Mouse (Mus musculus) bone marrow, adult 2 months (tissue): ENCODE results near the gene Cacna1g.
A peak's percentile ranks its signal among the peaks of the same experiment; 100 is the strongest.

Source experiments
- CTCF ChIP-seq: fragments of 200-500 bp; IDR thresholded peaks from 2 replicates; pipeline ENCODE4 v1.5.1; 2011; ENCODE audit warnings: low read length, control low read depth; ENCODE audit not compliant: control insufficient read depth, insufficient read depth
- POLR2A ChIP-seq: fragments of 200-500 bp; IDR thresholded peaks from 2 replicates; pipeline ENCODE4 v1.6.1; 2011; ENCODE audit warnings: low read depth, mild to moderate bottlenecking, control low read depth, low read length, borderline replicate concordance; ENCODE audit not compliant: control insufficient read depth

DNA sequence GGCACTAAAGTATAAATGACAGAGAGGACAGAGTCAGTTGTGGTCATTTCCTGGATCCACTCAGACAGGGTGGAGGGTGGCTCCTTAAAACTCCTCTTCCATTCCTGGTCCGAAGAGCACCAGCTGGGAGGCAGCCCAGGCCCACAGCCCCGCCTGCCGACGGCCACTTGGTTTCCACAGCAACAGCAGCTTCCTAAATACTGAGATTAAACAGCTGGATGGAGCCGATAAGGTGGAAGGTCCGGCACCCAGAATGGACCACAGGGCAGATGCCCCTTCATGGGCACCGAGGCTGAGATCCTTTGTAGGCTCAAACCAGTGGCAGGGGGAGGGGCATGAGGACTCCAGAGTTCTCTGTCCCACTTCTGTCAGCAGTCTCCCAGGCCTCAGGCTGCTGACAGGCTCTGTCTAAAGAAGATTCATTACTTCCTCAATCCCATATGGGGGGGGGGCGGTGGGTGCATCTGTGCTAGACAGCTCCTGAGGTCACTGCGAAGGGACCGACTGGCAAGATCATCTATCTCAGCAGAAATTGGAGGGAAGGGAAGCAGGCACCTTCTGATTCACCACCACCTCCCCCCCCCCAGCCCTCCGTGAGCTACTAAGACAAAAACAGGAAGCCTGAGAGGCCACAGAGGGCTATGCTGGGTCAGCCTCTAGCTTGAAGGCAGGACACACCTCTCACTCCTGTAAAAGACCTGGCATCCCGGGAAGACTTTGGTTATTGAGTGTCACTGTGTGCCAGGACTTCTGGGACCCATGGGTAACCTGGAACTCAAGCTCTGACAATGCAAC is 87.8 kb downstream of the Cacna1g start:
- peak; percentile 0; the same call in 1 of the 2 replicates for TF ChIP-seq CTCF
- TF ChIP-seq POLR2A: no peak
